Comparison of ENCODE assay signal across 23 mouse cellular contexts in the genomic region with DNA sequence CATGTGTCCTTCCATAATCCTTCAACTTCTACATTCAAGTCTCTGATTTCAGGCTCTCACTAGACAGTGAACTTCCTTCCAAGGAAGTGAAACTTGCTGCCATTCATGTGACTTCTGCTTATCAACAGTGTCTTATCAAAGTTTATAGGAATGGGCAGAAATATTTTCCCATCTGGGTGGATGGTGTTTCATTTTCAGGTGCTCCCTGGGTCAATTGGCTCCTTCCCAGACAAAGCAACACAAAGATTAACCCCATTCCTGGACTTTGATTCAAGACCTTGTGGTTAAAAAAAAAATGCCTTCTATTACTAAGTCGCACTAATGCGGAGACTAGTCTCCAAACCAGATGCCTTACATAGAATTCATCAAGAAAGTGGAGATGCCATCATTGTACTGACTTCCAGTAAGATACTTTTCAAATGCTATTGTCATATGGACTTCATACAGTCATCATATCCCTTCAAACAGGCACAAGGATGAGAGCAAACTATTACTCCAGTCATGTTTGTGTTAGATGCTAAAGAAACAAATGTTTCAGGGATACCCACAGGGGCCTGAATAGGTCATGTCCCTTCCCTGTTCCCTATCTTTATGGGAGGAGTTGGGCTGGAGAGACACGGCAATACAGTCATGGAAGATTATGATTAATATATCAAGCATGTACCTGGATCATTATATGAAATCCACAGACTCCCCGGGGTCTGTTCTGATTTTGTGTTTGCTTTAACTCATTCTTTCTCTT. TPM values are rescaled to one million over a fixed set of nuclear protein-coding genes. Genes with fewer than 3 reads are reported as not detected.
A peak's percentile ranks its signal among the peaks of the same experiment; 100 is the strongest.
DNase-seq lines count a peak whose midpoint lies in the region; TF ChIP-seq lines count a peak whose summit lies in the region.
"Had no signal": no experiment of that assay in that cellular context is flagged by ENCODE, and none has a peak within 500 bp of the region (broad histone marks: within the 10 kb centered on the region; RNA-seq: fewer than 3 reads in every experiment).

No protein-coding gene starts in this region.

- peak; percentile 42 to 69 for DNase-seq in kidney, adult 8-10 months
- DNase-seq in kidney, postnatal 4 days, result no peak
- peak; percentile 22 for DNase-seq in fibroblast of lung, adult 2 months (ENCODE audit: low read depth)
- DNase-seq in large intestine, adult 2 months (ENCODE audit: low read depth, low spot score), result peak; percentile 39
- DNase-seq in testis, postnatal 14 days (ENCODE audit: low spot score), result no peak
- DNase-seq in limb, embryonic 10.5 days (ENCODE audit: low spot score), result no peak
- DNase-seq in urinary bladder, postnatal 14 days (ENCODE audit: low spot score), result no peak
- DNase-seq: adrenal gland, postnatal 36 days; cerebellum, adult 11-12 months; cerebellum, postnatal 25 days; embryo, embryonic 11 days; heart, postnatal 14 days; lung, adult 2 months; midbrain, embryonic 14.5 days; right cerebral cortex, postnatal 25 days; thymus, postnatal 14 days had no signal

- no peaks in the 10 kb centered on the region for H3K36me3 ChIP-seq in C2C12 (ENCODE audit: control insufficient read depth, insufficient read depth)
- H3K36me3 ChIP-seq in limb, embryonic 10.5 days, result no peaks in the 10 kb centered on the region
- H3K36me3 ChIP-seq: forebrain, embryonic 10.5 days; hindbrain, embryonic 15.5 days; limb, embryonic 13.5 days; neural tube, embryonic 15.5 days had no signal

- no peaks in the 10 kb centered on the region for H3K9me3 ChIP-seq in limb, embryonic 10.5 days (replicated peaks)
- H3K9me3 ChIP-seq: forebrain, embryonic 10.5 days; hindbrain, embryonic 15.5 days; limb, embryonic 13.5 days; megakaryocyte, embryonic 14.5 days; neural tube, embryonic 15.5 days had no signal

- no peaks in the 10 kb centered on the region for H3K79me3 ChIP-seq in C2C12 (ENCODE audit: low read depth)

- TF ChIP-seq CTCF in C2C12 (IDR thresholded peaks at IDR 0.05; ENCODE audit: control insufficient read depth, insufficient read depth, insufficient read length), result no peak

- WGBS in large intestine, adult 2 months, result 34% methylated on average over 4 of the region's 4 CpGs
- 90% methylated on average over 4 of the region's 4 CpGs for whole genome bisulfite sequencing in limb, embryonic 10.5 days

- H3K4me3 ChIP-seq in C2C12 (ENCODE audit: insufficient read depth, poor library complexity, severe bottlenecking), result no peak overlapping the region
- no peak overlapping the region for H3K4me3 ChIP-seq in limb, embryonic 10.5 days
- H3K4me3 ChIP-seq: forebrain, embryonic 10.5 days; hindbrain, embryonic 15.5 days; limb, embryonic 13.5 days; megakaryocyte, embryonic 14.5 days; neural tube, embryonic 15.5 days had no signal

- no peaks in the 10 kb centered on the region for H3K79me2 ChIP-seq in C2C12 (ENCODE audit: control insufficient read depth, insufficient read depth)

- H3ac ChIP-seq in C2C12 (ENCODE audit: control insufficient read depth, insufficient read length, low read depth), result peak overlapping the region; percentile 23

- H3K27me3 ChIP-seq in C2C12 (ENCODE audit: control insufficient read depth, insufficient read depth, insufficient read length), result no peaks in the 10 kb centered on the region
- H3K27me3 ChIP-seq in limb, embryonic 10.5 days (ENCODE audit: low read depth, poor library complexity, severe bottlenecking), result no peaks in the 10 kb centered on the region
- H3K27me3 ChIP-seq: hindbrain, embryonic 15.5 days; limb, embryonic 13.5 days; megakaryocyte, embryonic 14.5 days; neural tube, embryonic 15.5 days had no signal

- H3K27ac ChIP-seq in limb, embryonic 10.5 days, result no peak overlapping the region
- H3K27ac ChIP-seq: forebrain, embryonic 10.5 days; hindbrain, embryonic 15.5 days; kidney, postnatal 0 days; limb, embryonic 13.5 days; neural tube, embryonic 15.5 days had no signal

- H3K4me1 ChIP-seq in limb, embryonic 10.5 days, result no peaks in the 10 kb centered on the region
- H3K4me1 ChIP-seq: forebrain, embryonic 10.5 days; hindbrain, embryonic 15.5 days; limb, embryonic 13.5 days; megakaryocyte, embryonic 14.5 days; neural tube, embryonic 15.5 days had no signal

TF ChIP-seq in C2C12, 6 proteins besides CTCF, POLR2A, EP300 and RAD21:
- TF ChIP-seq CEBPB (IDR thresholded peaks at IDR 0.05; ENCODE audit: low read depth) (no peak), FOSL1 (IDR thresholded peaks at IDR 0.05; ENCODE audit: insufficient read depth, low read length, poor library complexity, severe bottlenecking) (no peak), MYOG (IDR thresholded peaks at IDR 0.05; ENCODE audit: control insufficient read depth, extremely low read depth, insufficient read length) (no peak), MAX (IDR thresholded peaks at IDR 0.05) (peak; percentile 49), MYOD1 (IDR thresholded peaks at IDR 0.05; ENCODE audit: control insufficient read depth, insufficient read length, low read depth) (no peak), USF1 (IDR thresholded peaks at IDR 0.05; ENCODE audit: low read depth) (peak; percentile 27)

RNA-seq across cellular contexts. Expression of a gene that starts 58.3 kb away (rescaled TPM):
- polyA plus RNA-seq in C2C12 (2012; fragmentation: generic; extraction: Trizol), result 0.07 TPM
- 122 and 221 TPM in 2 replicates for polyA plus RNA-seq in large intestine, adult 2 months (2012; rRNA removed)
- 0.13 and 0.18 TPM in 2 replicates for polyA plus RNA-seq in limb, embryonic 10.5 days (2016; fragmentation: Nextera tagmentation; extraction: Ambion mirVana)
- polyA plus RNA-seq: midbrain, embryonic 14.5 days had no signal

Comparison
In these comparisons a context has a peak if more than half of its experiments do, and no peak if none do; other contexts are left out.
1. DNase-seq: peak in kidney, adult 8-10 months (2 of 2), fibroblast of lung, adult 2 months (single experiment) and large intestine, adult 2 months (single experiment); none in kidney, postnatal 4 days (0 of 2), testis, postnatal 14 days (single experiment), limb, embryonic 10.5 days (single experiment) and urinary bladder, postnatal 14 days (single experiment).
2. RNA of a gene that starts 58.3 kb away (polyA plus RNA-seq): 122 to 221 TPM in large intestine, adult 2 months; 0.13 to 0.18 TPM in limb, embryonic 10.5 days and 0.07 TPM in C2C12 (single experiment); every median in the first group is over 100 times any median in the second.